Mouse (Mus musculus) hindbrain, postnatal 0 days (tissue): Measurements from ENCODE around the gene Cwc27. TPM values are rescaled to one million over a fixed set of nuclear protein-coding genes. Genes with fewer than 3 reads are reported as not detected.

Source experiments
- ATAC-seq: fragments of 200-750 bp; cut with Nextera tagmentation; 2 replicates; pipeline ENCODE4 v1.8.0; 2017; ENCODE audit warnings: mild to moderate bottlenecking, moderate TSS enrichment, moderate library complexity
- DNase-seq: peaks from one replicate; pipeline ENCODE4 v3.0.0-alpha.2; 2015; ENCODE audit warnings: low spot score
- H3K27ac ChIP-seq: fragments of 300-500 bp; sonication (generic); 2 replicates; pipeline ENCODE4 v1.5.1; 2014; ENCODE audit warnings: mild to moderate bottlenecking
- H3K27me3 ChIP-seq: fragments of 300-500 bp; sonication (generic); 2 replicates; pipeline ENCODE4 v1.6.1; 2014; ENCODE audit warnings: low read length, mixed read lengths; ENCODE audit not compliant: insufficient read depth
- H3K36me3 ChIP-seq: fragments of 300-500 bp; sonication (generic); 2 replicates; pipeline ENCODE4 v1.6.1; 2014; ENCODE audit warnings: low read length, mixed read lengths; ENCODE audit not compliant: insufficient read depth
- H3K4me1 ChIP-seq: fragments of 300-500 bp; sonication (generic); 2 replicates; pipeline ENCODE4 v1.6.1; 2014; ENCODE audit warnings: antibody characterized with exemption, low read length, mixed read lengths; ENCODE audit not compliant: insufficient read depth
- H3K4me2 ChIP-seq: fragments of 300-500 bp; sonication (generic); 2 replicates; pipeline ENCODE4 v1.6.1; 2014; ENCODE audit warnings: low read depth, mild to moderate bottlenecking, low read length, moderate library complexity, mixed read lengths
- H3K4me3 ChIP-seq: fragments of 300-500 bp; sonication (generic); 2 replicates; pipeline ENCODE4 v1.5.1; 2014; ENCODE audit warnings: low read length
- H3K9ac ChIP-seq: fragments of 300-500 bp; sonication (generic); replicated peaks from 2 replicates; pipeline ENCODE4 v1.6.1; 2014; ENCODE audit warnings: mild to moderate bottlenecking, low read length, moderate library complexity, mixed read lengths
- H3K9me3 ChIP-seq: fragments of 300-500 bp; sonication (generic); 2 replicates; pipeline ENCODE4 v1.6.1; 2016; ENCODE audit warnings: low read length, mixed read lengths
- CTCF ChIP-seq: IDR thresholded peaks from 2 replicates; pipeline ENCODE4 v1.5.1; 2016; ENCODE audit warnings: antibody characterized with exemption, control low read depth, low read depth
- WGBS: fragments of 180-500 bp; shearing (Covaris S2); extraction: QIAGEN DNeasy Blood & Tissue Kit; methylation state at CpG from one replicate; pipeline ENCODE4 v1.1.7; 2014; 5-methylcytosine and 5-hydroxymethylcytosine counted together
- polyA plus RNA-seq: library from polyadenylated mRNA; unstranded; fragments of >200 nt; fragmentation: Nextera tagmentation; extraction: Ambion mirVana; gene quantifications from 2 replicates; pipeline ENCODE4 v1.2.1, GENCODE M21; 2015
- total RNA-seq: library from RNA; depleted of rRNA; stranded (reverse); fragments of >200 nt; gene quantifications from 2 replicates; pipeline ENCODE4 v1.2.3, GENCODE M21; 2014; rRNA removed

Gene Cwc27
- total RNA-seq = 2.0 and 5.4 TPM in 2 replicates
- polyA plus RNA-seq = 22.3 and 23.0 TPM in 2 replicates

GRCm38 (mm10) chr13:104816635-104817571, at the start of gene Cwc27:
TSS of gene Cwc27 (minus strand) at chr13:104817142.
- WGBS = under 1% methylated on average over 50 of the region's 50 CpGs
- peak within 1 kb of the TSS; percentile 60 for H3K4me3 ChIP-seq
- no peaks in the 10 kb centered on the region for H3K27me3 ChIP-seq
- H3K36me3 ChIP-seq = no peaks in the 10 kb centered on the region
- H3K27ac ChIP-seq = peak within 1 kb of the TSS; percentile 82
- peak within 1 kb of the TSS; percentile 69 for H3K4me2 ChIP-seq
- DNase-seq (peak; percentile 91), ATAC-seq (peak; percentile 97)
- no peaks in the 10 kb centered on the region for H3K9me3 ChIP-seq
- TF ChIP-seq CTCF = no peak
- H3K4me1 ChIP-seq = peaks cover 12% of the 10 kb centered on the region
- peak within 1 kb of the TSS; percentile 79 for H3K9ac ChIP-seq

GRCm38 (mm10) chr13:104866726-104867125, 49.8 kb upstream of the Cwc27 start:
- Histone ChIP-seq H3K4me1 (no peaks in the 10 kb centered on the region), H3K4me2 (no peak overlapping the region), H3K9ac (no peak overlapping the region), H3K4me3 (no peak overlapping the region), H3K27me3 (0 out of 2 replicates have a peak, but pooled peaks cover 4% of the 10 kb centered on the region), H3K9me3 (no peaks in the 10 kb centered on the region), H3K27ac (no peak overlapping the region), H3K36me3 (no peaks in the 10 kb centered on the region)
- no peak for ATAC-seq
- 57% methylated on average over 5 of the region's 5 CpGs for WGBS
- no peak for DNase-seq
- TF ChIP-seq CTCF = no peak

GRCm38 (mm10) chr13:104863127-104863979, 46.4 kb upstream of the Cwc27 start, which contains the start of gene Shisal2b:
TSS of gene Shisal2b (minus strand) at chr13:104863893.
- no peak for TF ChIP-seq CTCF
- Histone ChIP-seq H3K27ac (no peak within 1 kb of the TSS), H3K27me3 (0 out of 2 replicates have a peak, but pooled peaks cover 4% of the 10 kb centered on the region), H3K36me3 (no peaks in the 10 kb centered on the region), H3K4me2 (peak within 1 kb of the TSS; percentile 97), H3K9ac (peak within 1 kb of the TSS; percentile 62), H3K9me3 (no peaks in the 10 kb centered on the region; the same call in 1 of the 2 replicates), H3K4me1 (no peaks in the 10 kb centered on the region), H3K4me3 (peak within 1 kb of the TSS; percentile 54)
- ATAC-seq = peak; percentile 83
- 3% methylated on average over 37 of the region's 38 CpGs for WGBS
- peak; percentile 75 for DNase-seq

GRCm38 (mm10) chr13:104853645-104854044, 36.7 kb upstream of the Cwc27 start:
- no peak overlapping the region for H3K9ac ChIP-seq
- no peaks in the 10 kb centered on the region for H3K9me3 ChIP-seq
- no peak overlapping the region for H3K4me2 ChIP-seq
- H3K36me3 ChIP-seq = no peaks in the 10 kb centered on the region
- H3K27ac ChIP-seq = no peak overlapping the region
- no peak overlapping the region for H3K4me3 ChIP-seq
- DNase-seq (no peak), ATAC-seq (no peak)
- no peak for TF ChIP-seq CTCF
- WGBS = 84% methylated on average over 2 of the region's 2 CpGs
- no peaks in the 10 kb centered on the region for H3K4me1 ChIP-seq
- no peaks in the 10 kb centered on the region for H3K27me3 ChIP-seq

- ATAC-seq (no peak), DNase-seq (no peak)
- Histone ChIP-seq H3K4me2 (no peak overlapping the region), H3K9ac (no peak overlapping the region), H3K36me3 (no peaks in the 10 kb centered on the region), H3K4me1 (no peaks in the 10 kb centered on the region), H3K27me3 (no peaks in the 10 kb centered on the region), H3K27ac (no peak overlapping the region), H3K4me3 (no peak overlapping the region), H3K9me3 (no peaks in the 10 kb centered on the region)
- TF ChIP-seq CTCF = no peak
- WGBS = 95% methylated on average over 7 of the region's 13 CpGs
Observed at GRCm38 (mm10) chr13:104843295-104844089, 26.6 kb upstream of the Cwc27 start.

GRCm38 (mm10) chr13:104841937-104842336, 25.0 kb upstream of the Cwc27 start:
- DNase-seq (no peak), ATAC-seq (no peak)
- Histone ChIP-seq H3K36me3 (peaks cover 6% of the 10 kb centered on the region; the same call in 1 of the 2 replicates), H3K27ac (no peak overlapping the region), H3K4me2 (no peak overlapping the region), H3K4me3 (no peak overlapping the region), H3K4me1 (no peaks in the 10 kb centered on the region), H3K27me3 (no peaks in the 10 kb centered on the region), H3K9me3 (no peaks in the 10 kb centered on the region), H3K9ac (no peak overlapping the region)
- 81% methylated on average over 4 of the region's 4 CpGs for WGBS
- no peak for TF ChIP-seq CTCF
